Mouse (Mus musculus): Measurements from ENCODE around the gene Rab10.

DNA sequence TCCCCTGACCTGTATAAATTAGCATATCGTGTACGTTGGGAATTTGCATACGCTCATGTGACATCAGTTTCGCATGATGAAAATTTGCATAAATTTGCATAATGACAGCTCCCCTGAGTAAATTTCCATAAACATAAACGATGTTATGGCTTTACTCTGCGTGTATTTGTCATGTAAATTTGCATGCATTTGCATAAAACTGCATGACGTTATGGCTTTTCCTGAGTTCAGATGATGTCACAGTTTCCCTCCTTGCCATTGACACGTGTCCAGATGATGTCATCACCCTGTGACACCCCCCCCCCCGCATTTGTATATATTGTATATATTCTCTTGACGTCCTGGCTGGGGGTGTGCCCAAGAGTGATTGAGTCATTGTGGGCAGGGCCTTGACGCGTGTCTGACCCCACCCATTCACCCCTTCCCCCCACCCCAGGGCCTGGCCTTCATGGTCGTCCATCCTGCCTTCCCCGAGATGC is 73.6 kb downstream of the Rab10 start:
- no peak for TF ChIP-seq EP300 (IDR thresholded peaks at IDR 0.05; ENCODE audit: insufficient read depth, low read depth, low read length)
- TF ChIP-seq CTCF (IDR thresholded peaks at IDR 0.05): no peak
- no peak for TF ChIP-seq POLR2A (IDR thresholded peaks at IDR 0.05; ENCODE audit: insufficient read depth, low read depth, low read length)

Data from heart, adult 2 months (tissue).